Mouse (Mus musculus) urinary bladder, adult 2 months (tissue): Measurements from ENCODE around the gene E2f4. TPM values are rescaled to one million over a fixed set of nuclear protein-coding genes. Genes with fewer than 3 reads are reported as not detected.

Source experiments
- DNase-seq: peaks from one replicate; pipeline ENCODE4 v3.0.0; 2022; ENCODE audit warnings: low spot score
- polyA plus RNA-seq: library from polyadenylated mRNA; depleted of rRNA; stranded (reverse); fragments of >200 nt; gene quantifications from 2 replicates; pipeline ENCODE4 v1.2.3, GENCODE M21; 2012; rRNA removed

Gene E2f4
- 59.3 and 75.5 TPM in 2 replicates for polyA plus RNA-seq

- DNase-seq, result peak; percentile 81
These were observed at the start of gene E2f4 for GRCm38 (mm10) chr8:105297511-105298192. TSS of gene E2f4 (plus strand) at chr8:105297663.

DNA sequence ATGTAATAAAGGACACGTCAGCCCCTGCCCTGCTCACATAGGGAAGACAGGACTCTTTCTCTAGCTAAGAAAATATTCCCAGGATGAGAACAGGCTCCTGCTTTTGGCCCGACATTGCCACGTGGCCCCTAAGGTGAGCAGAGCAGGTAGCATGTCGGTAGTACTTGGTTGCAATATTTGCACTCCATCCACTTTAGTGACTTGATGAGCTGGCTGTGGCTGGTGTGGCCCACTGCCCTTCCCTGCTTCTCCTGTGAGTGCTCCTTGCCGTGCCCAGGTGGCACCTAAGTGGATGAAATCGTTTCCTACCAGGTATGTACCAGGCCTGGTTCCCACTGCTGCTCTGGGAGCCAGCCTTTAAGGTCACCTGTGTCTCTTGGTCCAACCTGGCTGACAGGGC, 45.5 kb upstream of the E2f4 start:
- DNase-seq, result no peak

DNA sequence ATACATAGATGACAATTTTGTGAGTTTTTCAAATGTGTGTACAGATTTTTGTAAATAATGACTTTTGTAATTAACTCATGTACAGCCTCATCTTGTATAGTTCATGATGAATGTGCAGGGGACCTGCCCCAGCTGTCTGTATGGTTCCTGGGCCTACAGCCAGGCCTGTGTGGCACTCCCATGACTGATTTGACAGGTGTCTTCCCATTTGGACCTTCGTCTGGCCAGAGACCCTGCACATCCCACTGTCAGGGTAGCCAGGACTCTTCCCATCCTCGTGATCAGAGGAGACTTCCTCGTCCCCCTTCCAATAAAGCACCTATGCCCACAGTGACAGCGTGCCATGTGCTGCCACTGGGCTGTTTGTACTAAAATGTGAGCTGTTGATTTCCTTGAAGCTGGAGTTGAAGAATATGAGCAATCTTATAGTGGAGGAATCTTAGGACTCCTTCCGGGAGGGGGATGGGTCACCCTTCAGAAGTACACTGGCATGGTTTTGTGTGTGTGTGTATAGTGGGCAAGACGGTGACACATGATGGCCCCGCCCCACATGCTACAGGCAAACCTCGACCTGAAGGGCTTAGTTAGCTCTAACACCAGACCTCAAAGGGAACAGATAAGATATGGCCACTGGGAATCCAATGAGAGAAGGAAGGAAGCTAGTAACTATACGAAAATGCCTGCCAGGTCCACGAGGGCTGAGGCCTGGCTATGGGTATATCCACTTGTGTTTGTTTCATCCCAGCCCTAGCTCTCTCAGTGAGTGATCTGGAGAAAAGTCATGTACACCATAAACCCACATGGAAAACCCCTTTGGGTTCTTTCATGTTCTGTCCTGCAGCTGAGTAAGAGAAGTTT, 44.6 kb upstream of the E2f4 start:
- no peak for DNase-seq

GRCm38 (mm10) chr8:105253766-105254151, 43.7 kb upstream of the E2f4 start:
- DNase-seq, result no peak

DNA sequence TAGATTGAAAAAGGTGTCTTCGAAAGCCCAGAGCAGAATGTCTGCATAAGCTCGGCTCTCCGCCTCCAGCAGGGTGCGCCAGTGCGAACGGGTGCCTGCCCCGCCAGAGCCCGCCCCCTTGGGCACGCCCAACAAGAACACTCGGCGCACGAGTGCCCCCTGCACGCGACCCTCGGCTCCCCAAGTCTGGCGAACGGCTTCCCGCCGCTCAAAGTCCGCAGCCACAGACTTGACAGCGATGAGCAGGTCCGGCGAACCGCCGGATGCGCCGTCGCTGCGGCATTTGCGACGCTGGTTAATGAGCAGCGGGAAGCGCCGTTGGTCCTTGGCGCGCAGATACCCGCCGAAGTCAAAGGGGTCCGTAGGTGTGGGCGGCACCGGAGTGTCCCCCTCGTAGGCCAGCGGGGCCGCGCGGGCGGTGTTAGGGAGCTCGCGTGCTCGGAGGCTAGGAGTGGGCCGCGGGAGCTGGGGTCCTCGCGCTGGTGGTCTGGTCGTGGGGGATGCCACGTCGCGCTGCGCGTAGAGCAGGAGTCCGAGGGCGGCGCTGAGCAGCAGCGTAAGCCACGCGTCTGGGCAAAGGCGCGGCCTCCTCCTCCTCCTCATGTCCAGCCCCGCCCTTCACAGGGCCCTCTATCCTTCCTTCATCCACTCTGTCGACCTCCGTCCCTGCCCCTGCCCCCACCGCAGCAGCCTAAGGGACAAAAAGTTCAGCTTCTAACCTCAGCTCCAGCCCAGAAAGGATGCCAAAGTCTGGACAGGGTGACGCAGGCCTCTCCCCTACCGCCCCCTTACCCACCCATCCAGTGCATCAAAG, 43.1 kb upstream of the E2f4 start:
- peak; percentile 82 for DNase-seq

DNA sequence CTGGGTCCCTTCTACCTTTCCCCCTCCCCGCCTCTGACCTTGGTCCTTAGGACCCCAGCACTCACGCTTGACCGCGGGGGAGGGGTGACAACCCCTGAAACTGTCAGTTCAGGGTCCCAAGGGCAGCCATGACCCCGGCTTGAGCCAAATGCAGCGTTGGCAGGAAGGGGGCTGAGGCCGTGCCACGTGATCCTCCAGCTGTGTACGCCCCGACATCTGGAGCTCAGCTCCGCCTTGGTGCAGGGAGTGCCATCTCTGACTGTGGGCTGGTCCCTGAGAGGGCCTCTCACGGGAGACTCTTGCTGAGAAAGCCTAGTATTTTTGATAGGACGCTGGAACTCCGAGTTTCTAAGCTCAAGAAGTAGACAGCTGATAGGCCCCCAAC, 42.5 kb upstream of the E2f4 start, which contains the start of gene B3gnt9:
B3gnt9 (minus strand) TSS at position 188 of the 385 bp plus-strand sequence.
- no peak for DNase-seq

DNA sequence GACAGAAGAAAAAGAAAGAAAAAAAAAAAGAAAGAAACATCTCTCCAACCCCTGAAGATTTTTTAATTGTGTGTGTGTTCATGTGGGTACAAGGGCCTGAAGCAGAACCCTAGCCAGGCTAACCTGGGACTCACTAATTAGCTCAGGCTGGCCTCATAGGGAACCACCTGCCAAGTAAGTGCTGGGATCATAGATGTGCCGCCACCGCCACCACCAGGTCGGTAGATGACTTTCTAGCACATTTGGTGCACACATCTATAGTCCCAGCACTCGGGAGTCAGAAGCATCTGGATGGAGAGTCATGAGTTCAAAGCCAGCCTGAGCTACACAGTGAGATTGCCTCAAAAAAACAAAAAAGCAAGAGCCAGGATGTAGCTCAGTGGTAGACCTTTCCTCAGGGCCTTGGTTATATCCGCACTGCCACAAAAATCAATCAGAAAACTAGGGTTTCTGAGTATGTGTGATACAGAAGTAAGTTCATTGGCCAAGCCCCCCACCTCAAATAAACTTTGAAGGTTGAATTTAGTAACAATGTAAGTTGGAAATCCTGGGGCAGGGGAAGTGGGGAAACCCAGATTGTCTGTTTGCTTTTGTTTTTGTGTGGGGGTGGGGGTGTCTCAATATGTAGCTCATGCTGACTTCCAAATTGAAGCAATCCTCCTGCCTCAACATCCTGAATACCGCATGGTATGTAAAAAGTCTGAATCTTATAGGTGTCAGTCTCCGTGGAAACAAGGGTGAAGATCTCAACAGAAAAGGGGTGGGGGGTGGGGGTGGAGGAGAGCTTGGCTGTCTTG, 39.9 kb upstream of the E2f4 start:
- DNase-seq, result no peak

DNA sequence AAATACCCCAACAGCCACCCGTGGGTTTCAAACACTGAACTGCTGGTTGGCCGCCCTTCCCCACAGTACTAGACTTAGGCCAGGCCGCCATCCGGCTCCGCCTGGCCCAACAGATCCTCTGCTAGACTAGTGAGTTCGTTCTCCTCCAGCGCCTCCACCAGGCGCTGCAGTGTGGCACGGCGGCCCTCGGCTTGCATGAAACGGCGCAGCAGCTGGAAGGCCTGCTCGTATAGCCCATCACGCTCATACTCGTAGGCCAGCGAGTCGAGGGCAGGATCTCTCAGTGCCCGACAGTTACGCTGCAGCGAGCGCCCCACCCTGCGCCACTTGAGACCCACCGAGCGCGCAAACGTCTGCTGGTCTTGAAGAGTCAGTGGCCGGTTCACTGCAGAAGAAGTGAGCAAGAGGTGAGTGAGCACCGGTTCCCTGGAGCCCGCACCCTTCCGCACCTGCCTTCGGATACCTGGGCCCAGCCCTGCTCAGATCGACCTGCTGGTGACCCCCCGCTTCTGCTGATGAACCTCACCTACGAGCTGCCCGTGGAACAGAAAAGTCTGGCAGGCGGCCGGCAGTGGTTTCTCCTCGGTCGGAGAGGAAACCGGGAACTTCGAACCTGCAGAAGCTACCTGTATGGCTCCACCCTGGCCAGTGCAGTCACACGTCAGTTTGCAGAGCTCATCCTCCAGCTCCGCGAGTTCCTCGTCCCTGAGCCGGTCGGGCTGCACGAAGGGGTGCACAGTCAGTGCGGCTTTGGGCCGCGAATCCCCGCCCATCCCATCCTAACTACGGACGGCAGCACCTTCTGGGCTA, 38.3 kb upstream of the E2f4 start:
- no peak for DNase-seq

DNA sequence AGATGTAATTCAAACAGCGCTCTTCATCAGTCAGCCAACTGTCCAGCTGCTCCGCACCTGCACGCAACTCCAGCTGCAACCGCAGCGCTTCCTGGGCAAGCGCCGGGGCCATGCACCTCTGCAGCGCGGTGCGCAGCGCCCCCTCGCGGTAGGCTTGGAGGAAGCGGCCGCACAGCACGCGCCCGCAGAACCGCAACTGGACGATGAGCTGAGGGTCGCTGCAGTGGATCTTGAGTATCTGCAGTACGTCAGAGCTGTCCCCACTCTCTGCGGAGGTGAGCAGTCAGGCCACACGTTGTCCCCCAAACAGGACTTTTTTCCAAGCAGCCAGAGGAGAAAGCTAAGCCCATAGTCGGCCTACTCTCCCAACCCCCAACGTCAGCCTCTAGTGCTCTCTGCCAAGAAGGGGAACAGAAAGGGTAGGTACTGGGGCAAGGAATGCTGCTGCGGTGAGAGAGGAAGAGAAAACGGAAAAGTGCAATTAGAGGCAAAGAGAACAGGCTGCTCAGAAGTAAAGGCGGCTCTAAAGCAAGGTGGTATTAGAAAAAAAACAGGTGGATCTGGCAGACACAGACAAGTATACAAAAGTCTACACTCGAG, 37.6 kb upstream of the E2f4 start:
- no peak for DNase-seq

GRCm38 (mm10) chr8:105260371-105261099, 36.9 kb upstream of the E2f4 start:
- no peak for DNase-seq

GRCm38 (mm10) chr8:105261326-105261980, 36.0 kb upstream of the E2f4 start:
- DNase-seq, result no peak

DNA sequence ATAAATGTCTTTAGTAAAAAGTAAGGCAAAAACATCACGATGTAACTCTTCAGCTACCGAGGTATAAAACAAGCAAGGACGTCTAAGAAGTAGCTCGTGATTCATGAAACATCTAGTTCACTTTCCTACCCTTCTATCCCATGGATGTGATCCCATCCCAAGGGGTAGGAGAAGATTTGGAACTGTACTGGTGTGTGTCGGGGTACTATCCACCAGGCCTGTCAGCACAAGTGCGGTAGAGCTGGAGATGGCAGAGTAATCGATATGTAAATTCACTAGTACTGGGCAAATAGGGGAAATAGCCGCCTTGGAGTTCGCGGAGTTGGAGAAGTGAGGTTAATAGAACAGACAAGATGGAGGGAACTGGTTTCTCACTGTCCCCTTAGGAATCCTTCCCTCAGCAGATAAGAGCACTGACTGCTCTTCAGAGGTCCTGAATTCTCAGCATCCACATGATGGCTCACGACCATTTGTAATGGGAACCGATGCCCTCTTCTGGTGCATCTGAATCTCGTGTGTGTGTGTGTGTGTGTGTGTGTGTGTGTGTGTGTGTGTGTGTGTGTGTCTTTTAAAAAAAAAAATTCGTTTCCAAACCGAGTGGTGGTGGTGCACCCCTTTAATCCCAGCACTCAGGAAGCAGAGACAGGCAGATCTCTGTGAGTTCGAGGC, 34.1 kb upstream of the E2f4 start:
- no peak for DNase-seq

DNA sequence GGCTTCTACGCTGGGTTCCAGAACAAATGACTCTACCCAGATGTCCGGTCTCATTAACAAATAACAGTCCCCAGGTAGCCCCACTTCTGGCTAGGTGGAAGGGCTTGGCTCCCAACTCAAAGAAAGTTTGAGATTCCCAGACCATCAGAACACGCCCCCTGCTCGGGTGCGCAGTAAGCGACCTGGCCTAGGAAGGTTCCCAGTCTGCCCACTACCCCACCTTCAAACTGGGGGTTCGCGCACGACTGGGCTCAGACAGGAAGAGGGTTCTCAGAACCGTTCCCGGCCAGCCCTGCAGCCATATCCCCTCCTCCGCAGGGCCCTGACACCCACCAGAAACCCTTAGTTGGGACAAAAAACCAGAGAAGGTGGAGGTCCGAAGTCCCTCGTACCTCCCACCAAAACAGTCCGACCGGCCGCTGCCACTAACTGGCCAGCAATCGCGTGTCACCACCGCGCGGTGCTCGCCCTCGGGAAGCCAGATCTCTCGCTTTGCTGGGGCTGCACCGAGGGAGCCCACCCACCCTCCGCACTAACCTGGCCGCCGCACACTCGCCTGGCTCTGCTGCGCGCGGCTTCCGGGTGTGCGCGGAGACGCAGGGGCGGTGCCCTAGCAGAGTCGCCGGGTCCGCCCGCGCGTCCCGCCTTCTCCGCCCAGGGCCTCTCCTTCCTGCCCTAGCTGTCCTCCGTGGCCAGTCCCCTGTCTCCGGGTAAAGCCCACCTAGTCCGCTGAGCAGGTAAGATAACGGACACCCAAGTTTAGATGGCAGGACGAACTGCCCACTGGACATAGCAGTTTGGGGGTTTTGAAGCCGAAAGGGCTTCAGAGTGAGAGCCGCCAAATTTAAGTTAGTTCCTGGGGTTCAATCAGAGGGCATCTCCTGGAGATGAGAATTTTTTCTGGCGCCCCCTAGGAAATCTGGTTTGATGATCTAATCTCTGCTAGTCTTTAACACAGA, 33.2 kb upstream of the E2f4 start, which contains the start of the genes Tradd and Fbxl8:
Tradd (minus strand) TSS at position 586 of the 959 bp plus-strand sequence.
Fbxl8 (plus strand) TSS at position 625 of the 959 bp plus-strand sequence.
- peak; percentile 69 for DNase-seq

GRCm38 (mm10) chr8:105265128-105265527, 32.3 kb upstream of the E2f4 start:
- DNase-seq, result no peak

GRCm38 (mm10) chr8:105266775-105267174, 30.7 kb upstream of the E2f4 start:
- DNase-seq, result no peak

DNA sequence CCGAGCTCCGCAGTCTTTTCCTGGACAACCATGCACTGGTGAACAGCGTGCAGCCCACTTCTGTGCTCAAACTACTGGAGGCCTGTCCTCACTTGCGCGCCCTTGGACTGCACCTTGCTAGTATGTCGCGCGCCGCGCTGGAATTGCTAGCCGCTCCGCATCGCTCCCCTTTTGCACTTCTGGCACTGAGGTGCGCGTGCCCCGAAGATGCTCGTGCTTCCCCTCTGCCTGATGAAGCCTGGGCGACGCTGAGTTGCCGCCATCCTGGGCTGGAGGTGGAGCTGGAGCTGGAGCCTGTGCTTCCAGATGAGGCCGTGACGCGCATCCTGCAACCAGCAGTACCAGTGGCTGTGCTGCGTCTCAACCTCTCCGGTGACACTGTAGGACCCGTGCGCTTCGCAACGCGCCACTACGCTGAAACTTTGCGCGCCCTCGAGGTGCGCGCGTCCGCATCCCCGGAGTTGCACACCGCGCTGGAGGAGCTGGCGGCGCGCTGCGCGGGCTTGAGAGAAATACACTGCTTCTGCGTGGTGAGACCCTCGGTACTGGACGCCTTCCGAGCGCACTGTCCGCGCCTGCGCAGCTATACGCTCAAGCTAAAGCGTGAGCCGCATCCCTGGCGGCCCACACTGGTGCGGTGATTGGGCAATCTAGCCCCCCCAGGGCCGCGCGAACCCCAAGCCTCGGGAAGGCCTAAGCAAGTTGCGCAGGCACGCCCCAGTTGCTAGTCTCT, 29.0 kb upstream of the E2f4 start:
- no peak for DNase-seq
